Mouse (Mus musculus) forebrain, embryonic 11.5 days (tissue): Measurements from ENCODE around the gene Map3k5. TPM values are rescaled to one million over a fixed set of nuclear protein-coding genes. Genes with fewer than 3 reads are reported as not detected.

ENCODE experiments used
- ATAC-seq: fragments of 200-750 bp; cut with Nextera tagmentation; replicated peaks from 2 replicates; pipeline ENCODE4 v1.8.0; 2017; ENCODE audit warnings: moderate TSS enrichment; ENCODE audit not compliant: low FRiP score
- DNase-seq: peaks from one replicate; pipeline ENCODE4 v3.0.0-alpha.2; 2017; ENCODE audit warnings: low spot score
- H3K27ac ChIP-seq: fragments of 300-500 bp; sonication (generic); 2 replicates; pipeline ENCODE4 v1.5.1; 2014; ENCODE audit warnings: low read depth, low read length
- H3K27me3 ChIP-seq: fragments of 300-500 bp; sonication (generic); 2 replicates; pipeline ENCODE4 v1.6.1; 2014; ENCODE audit warnings: mild to moderate bottlenecking, low read length, mixed read lengths; ENCODE audit not compliant: control insufficient read depth, insufficient read depth
- H3K36me3 ChIP-seq: fragments of 300-500 bp; sonication (generic); 2 replicates; pipeline ENCODE4 v1.6.1; 2014; ENCODE audit warnings: mild to moderate bottlenecking, low read length, moderate library complexity, mixed read lengths; ENCODE audit not compliant: control insufficient read depth, insufficient read depth
- H3K4me1 ChIP-seq: fragments of 300-500 bp; sonication (generic); replicated peaks from 2 replicates; pipeline ENCODE4 v1.6.1; 2014; ENCODE audit warnings: low read length, mixed read lengths; ENCODE audit not compliant: control insufficient read depth, insufficient read depth
- H3K4me2 ChIP-seq: fragments of 300-500 bp; sonication (generic); 2 replicates; pipeline ENCODE4 v1.6.1; 2014; ENCODE audit warnings: low read depth, mild to moderate bottlenecking, low read length, moderate library complexity, mixed read lengths; ENCODE audit not compliant: severe bottlenecking
- H3K4me3 ChIP-seq: fragments of 300-500 bp; sonication (generic); 2 replicates; pipeline ENCODE4 v1.5.1; 2014; ENCODE audit warnings: low read depth, low read length
- H3K9ac ChIP-seq: fragments of 300-500 bp; sonication (generic); 2 replicates; pipeline ENCODE4 v1.6.1; 2014; ENCODE audit warnings: low read length
- H3K9me3 ChIP-seq: fragments of 300-500 bp; sonication (generic); 2 replicates; pipeline ENCODE4 v1.6.1; 2016; ENCODE audit warnings: low read length, mixed read lengths; ENCODE audit not compliant: control insufficient read depth
- WGBS: fragments of 180-500 bp; shearing (Covaris S2); extraction: QIAGEN DNeasy Blood & Tissue Kit; methylation state at CpG from one replicate; pipeline ENCODE4 v1.1.7; 2014; 5-methylcytosine and 5-hydroxymethylcytosine counted together
- polyA plus RNA-seq: library from polyadenylated mRNA; unstranded; fragments of >200 nt; fragmentation: Nextera tagmentation; extraction: Ambion mirVana; gene quantifications from 2 replicates; pipeline ENCODE4 v1.2.1, GENCODE M21; 2014

Gene Map3k5
- polyA plus RNA-seq, 1 experiment from 2014 or later: 0.49 TPM

DNA sequence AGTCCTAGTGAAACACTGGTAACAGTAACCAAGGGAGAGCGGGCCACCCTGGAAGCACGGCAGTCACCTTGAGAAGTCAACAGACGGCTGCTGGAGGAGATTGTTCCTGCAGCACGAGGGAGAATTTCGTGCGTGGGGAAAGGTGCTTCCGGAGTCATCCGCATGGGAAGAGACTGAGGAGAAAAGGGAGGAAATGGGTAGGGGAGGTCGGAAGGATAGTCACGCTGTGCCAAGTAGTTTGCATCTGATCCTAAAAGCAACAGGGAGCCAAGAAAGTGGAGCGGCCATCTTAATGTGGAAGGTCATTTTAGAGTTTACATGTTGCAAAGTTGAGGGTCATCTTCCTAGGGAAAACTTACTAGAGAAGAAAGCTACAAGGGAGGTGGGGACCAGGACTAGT is 155.9 kb downstream of the Map3k5 start:
- ATAC-seq: no peak
- 91% methylated on average over 11 of the region's 11 CpGs for WGBS
- H3K27me3 ChIP-seq: no peaks in the 10 kb centered on the region

DNA sequence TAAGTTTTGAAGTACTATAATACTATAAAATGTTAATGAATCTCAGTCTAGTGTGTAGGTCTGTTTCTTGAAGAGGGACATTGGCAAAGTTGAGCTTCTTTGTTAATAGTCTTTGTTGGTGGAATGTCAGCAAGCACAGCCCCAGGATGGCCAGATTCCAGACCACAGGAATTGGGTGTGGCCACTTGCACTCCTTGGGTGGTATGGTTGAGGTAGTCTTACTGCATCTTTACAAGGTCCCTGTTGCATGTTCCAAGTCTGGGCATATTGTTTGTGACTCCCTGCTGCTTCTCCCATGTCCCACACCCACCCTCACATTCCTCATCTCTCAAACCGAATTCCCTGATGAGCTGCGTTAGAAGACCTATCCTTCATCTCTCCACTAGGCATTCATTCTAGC is 157.1 kb downstream of the Map3k5 start:
- no peak overlapping the region for H3K9ac ChIP-seq
- H3K27ac ChIP-seq: no peak overlapping the region
- H3K36me3 ChIP-seq: no peaks in the 10 kb centered on the region
- WGBS: 95% methylated on average over 2 of the region's 2 CpGs
- H3K4me1 ChIP-seq: no peaks in the 10 kb centered on the region
- no peak overlapping the region for H3K4me2 ChIP-seq
- no peaks in the 10 kb centered on the region for H3K9me3 ChIP-seq
- no peak for DNase-seq
- H3K4me3 ChIP-seq: no peak overlapping the region
- H3K27me3 ChIP-seq: no peaks in the 10 kb centered on the region
- no peak for ATAC-seq

More for the DNA sequence above, 155.9 kb downstream of the Map3k5 start:
- Histone ChIP-seq H3K4me2 (no peak overlapping the region), H3K4me1 (no peaks in the 10 kb centered on the region), H3K36me3 (no peaks in the 10 kb centered on the region), H3K9ac (no peak overlapping the region), H3K4me3 (no peak overlapping the region), H3K27ac (no peak overlapping the region), H3K9me3 (no peaks in the 10 kb centered on the region)
- DNase-seq: no peak

DNA sequence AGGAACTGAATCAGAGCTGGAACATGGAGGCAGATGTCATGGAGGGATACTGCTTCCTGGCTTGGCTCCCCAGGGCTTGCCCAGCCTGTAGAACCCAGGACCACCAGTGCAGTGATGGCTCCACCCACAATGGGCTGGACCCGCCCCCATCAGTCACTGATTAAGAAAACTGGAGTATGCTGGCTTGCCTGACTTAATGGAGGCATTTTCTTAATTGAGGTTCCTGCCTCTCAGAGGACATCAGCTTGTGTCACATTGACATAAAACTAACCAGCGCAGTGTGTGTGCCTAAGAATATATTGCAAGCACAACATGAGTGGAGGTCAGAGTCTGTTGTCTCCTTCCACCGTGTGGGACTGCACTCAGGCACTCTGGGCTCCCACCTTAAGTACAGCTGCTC is 158.1 kb downstream of the Map3k5 start:
- H3K27ac ChIP-seq: no peak overlapping the region
- no peak overlapping the region for H3K4me3 ChIP-seq
- H3K4me1 ChIP-seq: no peaks in the 10 kb centered on the region
- ATAC-seq: no peak
- no peaks in the 10 kb centered on the region for H3K27me3 ChIP-seq
- H3K9ac ChIP-seq: no peak overlapping the region
- WGBS: 91% methylated on average over 3 of the region's 3 CpGs
- no peaks in the 10 kb centered on the region for H3K9me3 ChIP-seq
- H3K4me2 ChIP-seq: no peak overlapping the region
- H3K36me3 ChIP-seq: no peaks in the 10 kb centered on the region
- DNase-seq: no peak

DNA sequence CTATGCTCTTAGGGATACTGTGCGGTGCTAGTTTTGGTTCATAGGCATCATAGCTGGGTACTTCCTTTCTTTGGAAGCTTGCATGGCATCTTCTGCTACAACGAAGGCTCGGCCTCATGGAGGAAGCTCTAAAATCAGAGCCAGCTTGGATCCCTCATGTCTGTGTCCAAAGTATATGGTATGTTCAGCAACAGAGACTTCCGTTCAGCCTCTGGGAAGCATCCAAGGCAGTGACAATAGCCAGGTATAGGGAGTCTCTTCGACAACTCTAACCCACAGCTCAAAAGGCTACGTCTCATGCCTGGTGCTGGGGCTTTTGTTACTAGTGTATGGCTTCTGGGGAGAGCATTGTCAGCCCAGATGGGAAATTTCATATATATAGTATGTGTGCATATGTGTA is 167.2 kb downstream of the Map3k5 start:
- DNase-seq: no peak
- H3K4me2 ChIP-seq: no peak overlapping the region
- H3K9ac ChIP-seq: no peak overlapping the region
- H3K27me3 ChIP-seq: no peaks in the 10 kb centered on the region
- no peak for ATAC-seq
- no peaks in the 10 kb centered on the region for H3K4me1 ChIP-seq
- no peaks in the 10 kb centered on the region for H3K9me3 ChIP-seq
- WGBS: 92% methylated on average over 6 of the region's 6 CpGs
- no peak overlapping the region for H3K27ac ChIP-seq
- H3K36me3 ChIP-seq: no peaks in the 10 kb centered on the region
- H3K4me3 ChIP-seq: no peak overlapping the region

DNA sequence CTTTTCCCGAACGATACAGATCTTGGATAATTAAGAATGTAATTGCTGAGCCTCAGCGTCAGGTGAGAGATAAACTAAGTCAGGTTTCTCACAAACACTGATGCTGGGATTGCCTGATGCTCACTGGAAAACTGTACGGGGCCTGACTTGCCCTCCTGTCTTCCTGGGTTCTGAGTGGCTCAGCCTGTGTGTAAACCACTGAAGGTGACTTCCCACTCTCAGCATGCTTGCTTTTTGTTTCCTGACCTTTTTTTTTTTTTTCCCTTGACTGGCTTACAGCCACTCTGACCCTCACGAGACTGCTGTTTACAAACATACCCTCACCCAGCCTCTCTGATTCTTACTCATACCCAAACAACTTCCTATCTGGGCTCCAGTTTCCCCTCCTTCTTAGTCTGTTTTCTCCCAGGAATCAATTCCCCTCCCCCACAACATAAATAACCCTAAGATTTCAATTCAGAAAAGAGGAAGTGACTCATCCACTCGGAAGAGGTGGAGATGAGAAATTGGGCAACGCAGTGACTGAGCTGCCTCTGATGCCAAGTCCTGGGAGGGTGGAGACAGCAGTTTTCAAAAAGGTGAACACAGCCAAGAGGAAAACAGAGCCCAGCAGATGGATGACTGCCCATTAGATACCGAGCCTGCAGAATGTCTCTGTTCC is 170.1 kb downstream of the Map3k5 start:
- 82% methylated on average over 8 of the region's 8 CpGs for WGBS
- Histone ChIP-seq H3K4me2 (no peak overlapping the region), H3K27ac (no peak overlapping the region), H3K36me3 (no peaks in the 10 kb centered on the region), H3K4me3 (no peak overlapping the region), H3K9ac (no peak overlapping the region), H3K9me3 (no peaks in the 10 kb centered on the region), H3K4me1 (no peaks in the 10 kb centered on the region), H3K27me3 (no peaks in the 10 kb centered on the region)
- no peak for DNase-seq
- ATAC-seq: no peak

DNA sequence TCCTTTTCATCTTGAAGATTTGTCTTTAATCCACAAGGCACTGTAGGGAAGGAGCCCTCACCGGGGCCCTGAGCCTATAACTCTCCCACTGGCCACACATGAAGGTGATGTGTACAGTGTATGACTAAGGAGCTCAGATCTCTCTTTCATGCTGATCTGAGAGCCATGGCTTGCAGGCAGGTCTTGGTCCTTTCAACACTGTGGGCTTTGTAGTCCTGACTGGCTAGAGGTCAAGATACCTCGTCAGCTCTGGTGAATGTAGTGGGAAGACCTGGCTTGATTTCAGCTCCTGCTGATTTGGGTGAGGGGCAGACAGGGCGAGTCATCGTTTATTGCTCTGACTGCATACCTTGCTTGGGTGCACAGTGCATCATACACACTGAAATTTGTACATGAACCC is 171.3 kb downstream of the Map3k5 start:
- ATAC-seq (no peak), DNase-seq (no peak)
- no peak overlapping the region for H3K4me3 ChIP-seq
- no peaks in the 10 kb centered on the region for H3K4me1 ChIP-seq
- H3K4me2 ChIP-seq: no peak overlapping the region
- H3K9ac ChIP-seq: no peak overlapping the region
- WGBS: 82% methylated on average over 4 of the region's 4 CpGs
- H3K27me3 ChIP-seq: no peaks in the 10 kb centered on the region
- H3K36me3 ChIP-seq: no peaks in the 10 kb centered on the region
- H3K27ac ChIP-seq: no peak overlapping the region
- no peaks in the 10 kb centered on the region for H3K9me3 ChIP-seq

DNA sequence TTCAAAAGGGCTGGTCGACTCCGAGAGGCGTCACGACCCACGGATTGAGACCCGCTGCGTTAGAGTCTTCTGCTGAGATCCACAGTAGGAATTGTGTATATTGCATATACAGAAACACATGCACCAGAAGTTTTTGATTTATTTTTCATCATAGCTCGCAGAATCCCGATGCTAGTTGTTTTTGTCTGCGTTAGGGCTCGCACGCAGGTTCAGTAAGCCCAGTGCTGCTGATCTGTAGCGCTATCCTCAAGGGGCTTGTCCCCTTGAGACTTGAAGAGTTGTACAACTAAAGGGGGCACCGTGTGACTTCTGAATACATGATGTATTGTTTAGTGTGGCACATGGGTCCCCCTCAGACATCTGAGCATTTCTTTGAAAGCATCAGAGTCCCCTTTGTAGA is 172.8 kb downstream of the Map3k5 start:
- H3K4me2 ChIP-seq: no peak overlapping the region
- H3K4me3 ChIP-seq: no peak overlapping the region
- no peak overlapping the region for H3K9ac ChIP-seq
- no peaks in the 10 kb centered on the region for H3K36me3 ChIP-seq
- no peaks in the 10 kb centered on the region for H3K4me1 ChIP-seq
- ATAC-seq (no peak), DNase-seq (no peak)
- H3K27me3 ChIP-seq: no peaks in the 10 kb centered on the region
- H3K27ac ChIP-seq: no peak overlapping the region
- 94% methylated on average over 14 of the region's 14 CpGs for WGBS
- no peaks in the 10 kb centered on the region for H3K9me3 ChIP-seq

DNA sequence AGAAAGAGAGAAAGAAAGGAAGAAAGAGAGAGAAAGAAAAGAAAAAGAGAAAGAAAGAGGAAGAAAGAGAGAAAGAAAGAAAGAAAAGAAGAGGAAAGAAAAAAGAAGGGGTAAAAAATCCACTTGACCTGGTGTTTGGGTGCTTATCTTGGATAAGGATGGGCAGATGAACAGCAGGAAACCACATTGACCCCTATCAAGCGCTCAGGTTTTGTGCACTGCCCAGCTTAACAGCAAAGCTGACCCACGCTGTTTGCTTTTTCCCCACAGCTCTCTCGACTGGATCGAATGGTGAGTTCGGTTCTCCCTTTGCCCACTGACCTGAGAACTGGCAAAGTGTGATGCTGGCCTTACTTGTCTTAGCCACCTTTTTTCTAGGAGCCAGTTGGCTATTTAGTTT is 177.2 kb downstream of the Map3k5 start:
- no peak for ATAC-seq
- 92% methylated on average over 5 of the region's 5 CpGs for WGBS
- H3K9me3 ChIP-seq: no peaks in the 10 kb centered on the region
- H3K4me3 ChIP-seq: no peak overlapping the region
- no peaks in the 10 kb centered on the region for H3K36me3 ChIP-seq
- H3K4me2 ChIP-seq: no peak overlapping the region
- no peak overlapping the region for H3K27ac ChIP-seq
- no peaks in the 10 kb centered on the region for H3K4me1 ChIP-seq
- no peaks in the 10 kb centered on the region for H3K27me3 ChIP-seq
- H3K9ac ChIP-seq: no peak overlapping the region
- no peak for DNase-seq
